Mouse (Mus musculus) adrenal gland, adult 8-10 months (tissue): ENCODE results near the gene Epha4. TPM values are rescaled to one million over a fixed set of nuclear protein-coding genes. Genes with fewer than 3 reads are reported as not detected.

ENCODE experiments used
- microRNA-seq, 2 experiments: library from miRNA; unstranded; fragments of <30 nt; microRNA quantifications; one replicate each; pipeline ENCODE4 v1.2.0; 2022
- total RNA-seq, 4 experiments: library from RNA; stranded (reverse); gene quantifications; 2 replicates each; pipeline ENCODE4 v1.2.4; 2022

The Epha4 gene
- total RNA-seq, 4 experiments from 2014 or later = 2.9 to 4.0 (median 3.4) TPM

Small RNA genes lying within 50 kb of the gene (microRNA-seq; reads per million reads assigned to microRNA genes)
- gene Mir6352 = 0 reads per million in 2 experiments
